Mouse (Mus musculus): ENCODE results near the gene Btbd35f21.
"Not testable (repeated sequence)": the region's sequence is repeated elsewhere in the genome, so short reads cannot be mapped to it uniquely, and the experiment has no call there.

Gene Btbd35f21

GRCm38 (mm10) chrX:32725809-32726208, at the start of gene Btbd35f21:
Btbd35f21 (plus strand) TSS chrX:32726109.
- DNase-seq (ENCODE audit: low read depth, low spot score), result not testable (repeated sequence)
